Mouse (Mus musculus) adrenal gland, postnatal 4 days (tissue): ENCODE measurements around the gene Maz. TPM values are rescaled to one million over a fixed set of nuclear protein-coding genes. Genes with fewer than 3 reads are reported as not detected.

Source experiments
- DNase-seq, 2 experiments: peaks; one replicate each; pipeline ENCODE4 v3.0.0; 2021 to 2022; ENCODE audit warnings: low spot score in 2 of 2, mixed read lengths in 2 of 2
- total RNA-seq, 2 experiments: library from RNA; stranded (reverse); gene quantifications; 2 replicates each; pipeline ENCODE4 v1.2.3; 2021

The Maz gene
- total RNA-seq, 2 experiments from 2014 or later = 240 to 256 TPM

GRCm38 (mm10) chr7:127021563-127022527 lies 5.0 kb downstream of the Maz start:
- DNase-seq = no peak

GRCm38 (mm10) chr7:127020901-127021562 lies 5.8 kb downstream of the Maz start, which contains the start of the genes Gm42742 and Prrt2:
Gm42742 (minus strand) TSS chr7:127021097.
Prrt2 (minus strand) TSS chr7:127021211.
- DNase-seq = peak in 1 of 2 experiments; percentile 38

- DNase-seq = no peak
Measured at GRCm38 (mm10) chr7:127020491-127020890, 6.3 kb downstream of the Maz start.

GRCm38 (mm10) chr7:127020031-127020430 lies 6.8 kb downstream of the Maz start:
- DNase-seq = no peak

GRCm38 (mm10) chr7:127019306-127019960 lies 7.4 kb downstream of the Maz start:
- no peak for DNase-seq

- no peak for DNase-seq
Measured at GRCm38 (mm10) chr7:127018416-127019305, 8.2 kb downstream of the Maz start.

- DNase-seq = no peak
Measured at GRCm38 (mm10) chr7:127017950-127018345, 8.9 kb downstream of the Maz start.

GRCm38 (mm10) chr7:127016971-127017949 lies 9.6 kb downstream of the Maz start, which contains the start of gene Pagr1a:
Pagr1a (minus strand) TSS chr7:127017352.
- DNase-seq = peak; percentile 81 to 95

- peak; percentile 30 to 55 for DNase-seq
Measured at GRCm38 (mm10) chr7:127016486-127016938, 10.3 kb downstream of the Maz start.

- DNase-seq = no peak
Measured at GRCm38 (mm10) chr7:127016481-127016485, 10.6 kb downstream of the Maz start, which contains the start of gene Pagr1b. Pagr1b (minus strand) TSS chr7:127016484.

GRCm38 (mm10) chr7:127016081-127016480 lies 10.8 kb downstream of the Maz start:
- DNase-seq = no peak

- DNase-seq = no peak
Measured at GRCm38 (mm10) chr7:127014993-127015392, 11.8 kb downstream of the Maz start.

GRCm38 (mm10) chr7:127014320-127014719 lies 12.5 kb downstream of the Maz start, which contains the start of gene Mvp:
Mvp (minus strand) TSS chr7:127014621.
- peak in 1 of 2 experiments; percentile 49 for DNase-seq

GRCm38 (mm10) chr7:127013385-127013784 lies 13.5 kb downstream of the Maz start:
- no peak for DNase-seq

GRCm38 (mm10) chr7:127012845-127013244 lies 14.0 kb downstream of the Maz start:
- DNase-seq = no peak

GRCm38 (mm10) chr7:127012374-127012773 lies 14.5 kb downstream of the Maz start:
- DNase-seq = no peak

- no peak for DNase-seq
Measured at GRCm38 (mm10) chr7:127011717-127012116, 15.1 kb downstream of the Maz start.

GRCm38 (mm10) chr7:127011051-127011450 lies 15.8 kb downstream of the Maz start:
- no peak for DNase-seq

GRCm38 (mm10) chr7:127009307-127010085 lies 17.3 kb downstream of the Maz start:
- DNase-seq = no peak
